Mouse (Mus musculus): ENCODE data around the gene Ccdc92b.

DNA sequence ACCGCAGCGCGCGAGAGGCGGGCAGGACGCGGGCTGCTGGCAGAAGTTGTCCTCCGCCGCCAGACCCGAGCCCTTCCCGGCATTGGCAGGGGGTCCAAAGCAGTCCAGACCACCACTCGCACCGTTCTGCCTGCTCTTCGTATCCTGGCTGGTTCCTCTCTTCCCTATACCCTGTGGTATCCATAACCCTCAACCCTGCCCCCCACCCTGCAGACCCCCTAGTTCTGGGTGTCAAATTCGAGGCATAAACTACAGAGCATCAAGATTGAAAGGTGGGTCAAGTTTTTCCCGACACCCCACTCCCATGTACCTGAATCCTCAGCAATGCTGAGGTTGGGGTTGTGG lies 523 bp downstream of the Ccdc92b start:
- TF ChIP-seq CTCF (IDR thresholded peaks at IDR 0.05; ENCODE audit: control insufficient read depth, insufficient read depth, low read length) (no peak), POLR2A (IDR thresholded peaks at IDR 0.05; ENCODE audit: borderline replicate concordance, control insufficient read depth, low read depth, low read length) (no peak)
